Mouse (Mus musculus) heart, postnatal 0 days (tissue): ENCODE data around the gene Gsto1. TPM values are rescaled to one million over a fixed set of nuclear protein-coding genes. Genes with fewer than 3 reads are reported as not detected.
A peak's percentile ranks its signal among the peaks of the same experiment; 100 is the strongest.

ENCODE experiments used
- ATAC-seq: fragments of 200-750 bp; cut with Nextera tagmentation; 2 replicates; pipeline ENCODE4 v1.8.0; 2017; ENCODE audit warnings: low read depth, moderate number of reproducible peaks, moderate library complexity; ENCODE audit not compliant: insufficient read depth
- DNase-seq: peaks from one replicate; pipeline ENCODE4 v3.0.0-alpha.2; 2016; ENCODE audit warnings: low spot score
- H3K27ac ChIP-seq: fragments of 300-500 bp; sonication (generic); 2 replicates; pipeline ENCODE4 v1.5.1; 2014; ENCODE audit warnings: low read depth, mild to moderate bottlenecking
- H3K27me3 ChIP-seq: fragments of 300-500 bp; sonication (generic); 2 replicates; pipeline ENCODE4 v1.6.1; 2014; ENCODE audit warnings: low read length, mixed read lengths; ENCODE audit not compliant: control insufficient read depth, insufficient read depth
- H3K36me3 ChIP-seq: fragments of 300-500 bp; sonication (generic); replicated peaks from 2 replicates; pipeline ENCODE4 v1.6.1; 2014; ENCODE audit warnings: low read length, mixed read lengths; ENCODE audit not compliant: control insufficient read depth, insufficient read depth
- H3K4me1 ChIP-seq: fragments of 300-500 bp; sonication (generic); 2 replicates; pipeline ENCODE4 v1.6.1; 2014; ENCODE audit warnings: antibody characterized with exemption; ENCODE audit not compliant: control insufficient read depth, insufficient read depth
- H3K4me2 ChIP-seq: fragments of 300-500 bp; sonication (generic); 2 replicates; pipeline ENCODE4 v1.6.1; 2014; ENCODE audit warnings: low read depth, mild to moderate bottlenecking, low read length, moderate library complexity
- H3K4me3 ChIP-seq: fragments of 300-500 bp; sonication (generic); 2 replicates; pipeline ENCODE4 v1.5.1; 2014; ENCODE audit warnings: low read depth, low read length
- H3K9ac ChIP-seq: fragments of 300-500 bp; sonication (generic); replicated peaks from 2 replicates; pipeline ENCODE4 v1.6.1; 2014; ENCODE audit warnings: low read depth, low read length, mixed read lengths
- H3K9me3 ChIP-seq: fragments of 300-500 bp; sonication (generic); replicated peaks from 2 replicates; pipeline ENCODE4 v1.6.1; 2016; ENCODE audit warnings: low read length; ENCODE audit not compliant: control insufficient read depth
- CTCF ChIP-seq: IDR thresholded peaks from 2 replicates; pipeline ENCODE4 v1.5.1; 2016; ENCODE audit warnings: antibody characterized with exemption, control low read depth, low read depth
- EP300 ChIP-seq: IDR thresholded peaks from 2 replicates; pipeline ENCODE4 v1.6.1; 2016; ENCODE audit warnings: antibody characterized with exemption, low read depth
- WGBS: fragments of 180-500 bp; shearing (Covaris S2); extraction: QIAGEN DNeasy Blood & Tissue Kit; methylation state at CpG from one replicate; pipeline ENCODE4 v1.1.7; 2014; 5-methylcytosine and 5-hydroxymethylcytosine counted together
- polyA plus RNA-seq: library from polyadenylated mRNA; unstranded; fragments of >200 nt; fragmentation: Nextera tagmentation; extraction: Ambion mirVana; gene quantifications from 2 replicates; pipeline ENCODE4 v1.2.1, GENCODE M21; 2015
- total RNA-seq: library from RNA; depleted of rRNA; stranded (reverse); fragments of >200 nt; gene quantifications from 2 replicates; pipeline ENCODE4 v1.2.3, GENCODE M21; 2014; ENCODE audit warnings: low replicate concordance

The Gsto1 gene
- total and polyA plus RNA-seq, 2 experiments from 2014 or later, result 127 to 146 TPM

DNA sequence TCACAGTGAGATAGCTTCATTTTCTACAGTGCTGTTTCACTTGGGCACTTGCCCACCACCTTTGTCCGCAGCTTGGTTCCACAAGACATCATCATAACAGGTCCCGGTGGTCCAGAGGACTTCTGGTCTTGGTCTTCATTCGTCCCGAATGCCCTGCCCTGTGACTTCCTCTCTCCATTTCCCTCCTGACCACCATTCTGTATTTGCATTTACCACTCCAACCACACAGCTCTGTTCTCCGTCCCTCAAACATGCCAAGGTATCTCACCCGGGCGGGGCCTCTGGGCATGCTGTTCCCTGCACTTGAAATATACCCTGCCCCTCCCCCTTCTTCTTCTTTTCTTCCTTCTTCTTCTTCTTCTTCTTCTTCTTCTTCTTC lies 33.3 kb upstream of the Gsto1 start:
- no peaks in the 10 kb centered on the region for H3K4me1 ChIP-seq
- no peak for TF ChIP-seq CTCF
- no peak for TF ChIP-seq EP300

DNA sequence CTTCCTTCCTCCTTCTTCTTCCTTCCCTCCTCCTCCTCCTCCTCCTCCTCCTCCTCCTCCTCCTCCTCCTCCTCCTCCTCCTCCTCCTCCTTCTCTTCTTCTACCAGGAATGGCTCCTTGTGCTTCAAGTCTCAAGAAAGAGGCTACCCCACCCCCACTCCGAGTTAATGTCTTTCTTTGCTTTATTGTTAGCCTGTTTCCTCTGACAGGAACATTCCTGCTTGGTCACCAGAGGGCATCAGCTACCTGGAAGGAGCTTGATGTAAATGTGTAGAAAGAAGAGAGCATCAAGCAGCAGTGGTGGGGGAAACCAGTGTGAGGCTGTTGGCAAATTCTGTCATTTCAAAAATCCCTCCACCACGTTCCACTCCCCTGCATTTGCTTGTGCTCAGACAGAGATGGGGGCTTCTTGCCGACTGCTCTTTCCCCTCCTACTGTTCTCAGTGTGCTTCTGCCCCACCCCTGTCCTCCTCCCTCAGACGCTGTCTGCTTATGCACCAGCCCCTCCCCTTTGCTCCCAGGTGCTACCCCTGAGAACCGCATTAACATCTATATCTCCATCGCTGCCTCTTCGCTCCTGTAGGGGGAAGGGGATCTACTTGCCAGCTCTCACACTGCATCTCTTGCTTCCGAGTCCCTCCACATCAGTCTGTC lies 32.5 kb upstream of the Gsto1 start:
- Histone ChIP-seq H3K4me1 (no peaks in the 10 kb centered on the region), H3K36me3 (no peaks in the 10 kb centered on the region), H3K9me3 (no peaks in the 10 kb centered on the region), H3K27ac (no peak overlapping the region), H3K27me3 (0 out of 2 replicates have a peak, but pooled peaks cover 4% of the 10 kb centered on the region), H3K4me3 (no peak overlapping the region), H3K9ac (no peak overlapping the region), H3K4me2 (no peak overlapping the region)
- TF ChIP-seq EP300, result no peak
- peak; percentile 33 for TF ChIP-seq CTCF
- 16% methylated on average over 8 of the region's 8 CpGs for WGBS
- DNase-seq, result no peak
- no peak for ATAC-seq

More for the DNA sequence above, 33.3 kb upstream of the Gsto1 start:
- ATAC-seq, result 0 out of 2 replicates have a peak, but pooled peaks have one; percentile 14
- Histone ChIP-seq H3K36me3 (no peaks in the 10 kb centered on the region), H3K4me2 (no peak overlapping the region), H3K27me3 (0 out of 2 replicates have a peak, but pooled peaks cover 4% of the 10 kb centered on the region), H3K4me3 (no peak overlapping the region), H3K9me3 (no peaks in the 10 kb centered on the region), H3K27ac (no peak overlapping the region), H3K9ac (no peak overlapping the region)
- WGBS, result 33% methylated on average over 7 of the region's 7 CpGs
- no peak for DNase-seq

- Histone ChIP-seq H3K9me3 (no peaks in the 10 kb centered on the region), H3K27ac (no peak overlapping the region), H3K36me3 (no peaks in the 10 kb centered on the region), H3K27me3 (0 out of 2 replicates have a peak, but pooled peaks cover 4% of the 10 kb centered on the region), H3K4me2 (no peak overlapping the region), H3K4me3 (no peak overlapping the region), H3K4me1 (no peaks in the 10 kb centered on the region), H3K9ac (no peak overlapping the region)
- 54% methylated on average over 5 of the region's 5 CpGs for WGBS
- no peak for TF ChIP-seq EP300
- TF ChIP-seq CTCF, result no peak
- ATAC-seq (no peak), DNase-seq (no peak)
These were observed 30.7 kb upstream of the Gsto1 start for GRCm38 (mm10) chr19:47824026-47824425.

GRCm38 (mm10) chr19:47829913-47830450 lies 24.8 kb upstream of the Gsto1 start:
- ATAC-seq (no peak), DNase-seq (no peak)
- WGBS, result 79% methylated on average over 14 of the region's 14 CpGs
- Histone ChIP-seq H3K27me3 (no peaks in the 10 kb centered on the region), H3K4me1 (no peaks in the 10 kb centered on the region), H3K27ac (no peak overlapping the region), H3K9ac (no peak overlapping the region), H3K36me3 (no peaks in the 10 kb centered on the region), H3K9me3 (no peaks in the 10 kb centered on the region), H3K4me3 (no peak overlapping the region), H3K4me2 (no peak overlapping the region)
- no peak for TF ChIP-seq CTCF
- no peak for TF ChIP-seq EP300

GRCm38 (mm10) chr19:47831111-47831510 lies 23.7 kb upstream of the Gsto1 start:
- no peak for ATAC-seq
- no peaks in the 10 kb centered on the region for H3K9me3 ChIP-seq
- no peak for DNase-seq

DNA sequence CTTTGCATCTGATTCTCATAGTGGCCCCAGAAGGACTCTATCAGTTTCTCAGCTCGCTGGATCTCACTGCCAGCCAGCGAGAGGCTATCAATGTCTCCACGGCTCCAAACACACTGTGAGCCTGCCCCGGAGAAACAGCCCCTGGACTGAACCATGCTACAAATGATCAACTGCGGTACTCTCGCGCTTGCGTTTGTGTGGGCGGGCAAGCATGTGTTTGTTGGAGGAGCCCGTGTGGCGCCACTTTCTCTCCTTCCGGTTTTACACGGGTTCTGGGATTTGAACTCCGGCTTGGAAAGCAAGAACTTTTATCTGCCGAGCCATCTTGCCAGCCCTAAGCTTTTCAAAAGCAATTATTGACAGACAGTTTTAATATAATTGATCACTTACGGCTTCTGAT lies 22.5 kb upstream of the Gsto1 start:
- 72% methylated on average over 16 of the region's 16 CpGs for WGBS
- no peak for ATAC-seq
- Histone ChIP-seq H3K4me3 (no peak overlapping the region), H3K9me3 (no peaks in the 10 kb centered on the region), H3K9ac (no peak overlapping the region), H3K27ac (no peak overlapping the region), H3K4me1 (peaks cover 5% of the 10 kb centered on the region; the same call in 1 of the 2 replicates), H3K36me3 (no peaks in the 10 kb centered on the region), H3K27me3 (0 out of 2 replicates have a peak, but pooled peaks cover 4% of the 10 kb centered on the region), H3K4me2 (no peak overlapping the region)
- no peak for DNase-seq
- TF ChIP-seq EP300 (no peak), CTCF (no peak)

More at GRCm38 (mm10) chr19:47831111-47831510, 23.7 kb upstream of the Gsto1 start:
- Histone ChIP-seq H3K36me3 (no peaks in the 10 kb centered on the region), H3K4me3 (no peak overlapping the region), H3K4me2 (no peak overlapping the region), H3K4me1 (no peaks in the 10 kb centered on the region), H3K9ac (no peak overlapping the region), H3K27ac (no peak overlapping the region), H3K27me3 (no peaks in the 10 kb centered on the region)
- WGBS, result 94% methylated on average over 8 of the region's 8 CpGs
- TF ChIP-seq CTCF (no peak), EP300 (no peak)
